Mouse (Mus musculus) thymus, adult 2 months (tissue): ENCODE measurements at regions not wholly inside any gene's neighbourhood (a gene's known extent, or its start where the extent isn't known, plus 50 kb on each side); places are given as distances from the start of the nearest gene placed in this dataset.

Experiments used
- DNase-seq: peaks from one replicate; pipeline ENCODE4 v3.0.0; 2021
- H3K27ac ChIP-seq: fragments of 200-500 bp; 2 replicates; pipeline ENCODE4 v1.5.1; 2012; ENCODE audit warnings: low read length, control low read depth; ENCODE audit not compliant: control insufficient read depth, insufficient read depth
- H3K27me3 ChIP-seq: fragments of 200-500 bp; 2 replicates; pipeline ENCODE4 v1.6.1; 2012; ENCODE audit warnings: mild to moderate bottlenecking, low read length, moderate library complexity, mixed read lengths; ENCODE audit not compliant: control insufficient read depth, insufficient read depth
- H3K36me3 ChIP-seq: fragments of 200-500 bp; 2 replicates; pipeline ENCODE4 v1.6.1; 2012; ENCODE audit warnings: mild to moderate bottlenecking, low read length, moderate library complexity; ENCODE audit not compliant: control insufficient read depth, insufficient read depth
- H3K4me1 ChIP-seq: fragments of 200-500 bp; replicated peaks from 2 replicates; pipeline ENCODE4 v1.6.1; 2012; ENCODE audit warnings: low read length; ENCODE audit not compliant: control insufficient read depth, insufficient read depth
- H3K4me3 ChIP-seq: fragments of 200-500 bp; 2 replicates; pipeline ENCODE4 v1.5.1; 2012; ENCODE audit warnings: mild to moderate bottlenecking, low read length, control low read depth, moderate library complexity; ENCODE audit not compliant: control insufficient read depth, insufficient read depth
- CTCF ChIP-seq: fragments of 200-500 bp; IDR thresholded peaks from 2 replicates; pipeline ENCODE4 v1.5.1; 2012; ENCODE audit warnings: mild to moderate bottlenecking, control low read depth, low read length, moderate library complexity, borderline replicate concordance; ENCODE audit not compliant: control insufficient read depth, poor library complexity, insufficient read depth; ENCODE audit errors: extremely low read depth
- POLR2A ChIP-seq: fragments of 200-500 bp; IDR thresholded peaks from 2 replicates; pipeline ENCODE4 v1.6.1; 2012; ENCODE audit warnings: mild to moderate bottlenecking, low read length, control low read depth, moderate library complexity; ENCODE audit not compliant: control insufficient read depth, poor library complexity, insufficient read depth; ENCODE audit errors: extremely low read depth
- WGBS: fragments of 180-500 bp; shearing (Covaris S2); methylation state at CpG from one replicate; pipeline ENCODE4 v1.1.7; 2018; 5-methylcytosine and 5-hydroxymethylcytosine counted together

GRCm38 (mm10) chr2:117444671-117445070, 101.9 kb upstream of the Rasgrp1 start:
- no peaks in the 10 kb centered on the region for H3K27me3 ChIP-seq
- TF ChIP-seq CTCF (peak; percentile 82; the same call in 1 of the 2 replicates), POLR2A (no peak)
- H3K4me1 ChIP-seq = peaks cover 36% of the 10 kb centered on the region
- no peak overlapping the region for H3K4me3 ChIP-seq
- no peak overlapping the region for H3K27ac ChIP-seq
- H3K36me3 ChIP-seq = no peaks in the 10 kb centered on the region
- DNase-seq = peak; percentile 82
- WGBS = 34% methylated on average over 5 of the region's 5 CpGs

- WGBS = 5% methylated on average over 4 of the region's 4 CpGs
- peak; percentile 82 for DNase-seq
- H3K4me3 ChIP-seq = no peak overlapping the region
- H3K27ac ChIP-seq = peak overlapping the region; percentile 87
- no peaks in the 10 kb centered on the region for H3K27me3 ChIP-seq
- TF ChIP-seq POLR2A = no peak
- no peak for TF ChIP-seq CTCF
- H3K4me1 ChIP-seq = peaks cover 22% of the 10 kb centered on the region
- H3K36me3 ChIP-seq = no peaks in the 10 kb centered on the region
These were observed 104.1 kb upstream of the Rasgrp1 start for GRCm38 (mm10) chr2:117446876-117447275.

DNA sequence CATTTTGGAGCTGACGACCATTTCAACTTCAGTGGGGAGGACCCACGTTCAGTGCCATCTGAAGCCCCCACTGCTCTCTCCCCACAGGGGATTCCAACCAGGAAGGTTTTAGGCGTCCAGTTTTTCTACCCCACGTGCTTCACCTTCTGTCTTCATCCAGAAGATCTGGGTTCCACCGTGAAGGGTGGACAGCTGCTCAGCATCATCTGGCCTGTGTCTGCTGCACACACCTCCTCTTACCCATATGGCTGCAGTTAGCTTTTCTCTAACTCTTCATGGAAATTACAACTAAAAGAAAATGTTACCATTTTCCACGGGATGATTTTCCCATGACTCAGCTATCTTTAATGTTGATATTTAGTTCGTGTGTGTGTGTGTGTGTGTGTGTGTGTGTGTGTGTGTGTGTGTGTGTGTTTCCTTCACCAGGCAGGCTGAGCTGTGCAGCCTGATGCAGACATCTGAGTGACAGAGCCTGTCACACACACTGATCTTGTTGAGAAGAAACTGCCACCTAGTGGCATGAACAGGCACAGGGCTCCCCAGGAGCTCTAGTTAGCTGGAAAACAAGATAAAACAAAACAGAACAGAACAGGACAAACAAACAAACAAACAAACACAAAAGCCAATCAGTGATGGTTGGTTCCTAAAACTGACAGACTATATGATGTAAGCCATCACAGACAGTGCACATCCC, 107.5 kb upstream of the Rasgrp1 start:
- Histone ChIP-seq H3K4me3 (no peak overlapping the region), H3K4me1 (peaks cover 18% of the 10 kb centered on the region), H3K27ac (no peak overlapping the region), H3K36me3 (no peaks in the 10 kb centered on the region), H3K27me3 (no peaks in the 10 kb centered on the region)
- WGBS = 64% methylated on average over 7 of the region's 7 CpGs
- DNase-seq = peak; percentile 75
- TF ChIP-seq POLR2A (no peak), CTCF (peak; percentile 53; the same call in 1 of the 2 replicates)

DNA sequence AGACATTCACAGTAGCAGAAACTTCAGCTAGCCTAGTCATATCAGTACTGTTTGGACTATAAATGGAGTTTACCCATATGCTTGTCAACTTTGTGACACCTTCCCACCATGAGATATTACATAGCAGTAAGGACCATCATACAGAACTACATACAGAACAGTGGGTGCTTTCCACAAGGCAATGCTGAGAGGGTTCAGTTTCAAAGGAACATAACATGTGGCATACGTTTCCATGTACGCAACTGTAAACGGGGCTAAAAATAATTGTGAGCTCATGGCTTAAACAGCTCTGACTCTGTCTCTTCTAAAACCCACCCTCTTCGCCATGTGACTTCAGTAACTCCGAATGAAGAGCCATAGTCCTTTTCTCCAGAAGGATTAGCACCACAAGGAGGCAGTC, 109.0 kb upstream of the Rasgrp1 start:
- 88% methylated on average over 5 of the region's 5 CpGs for WGBS
- Histone ChIP-seq H3K27me3 (no peaks in the 10 kb centered on the region), H3K27ac (no peak overlapping the region), H3K36me3 (no peaks in the 10 kb centered on the region), H3K4me3 (no peak overlapping the region), H3K4me1 (peaks cover 9% of the 10 kb centered on the region)
- TF ChIP-seq CTCF (no peak), POLR2A (no peak)
- DNase-seq = no peak

GRCm38 (mm10) chr2:117455021-117455739, 112.4 kb upstream of the Rasgrp1 start:
- no peaks in the 10 kb centered on the region; the same call in 1 of the 2 replicates for H3K4me1 ChIP-seq
- H3K27ac ChIP-seq = no peak overlapping the region
- no peak for DNase-seq
- TF ChIP-seq POLR2A (no peak), CTCF (no peak)
- no peaks in the 10 kb centered on the region for H3K27me3 ChIP-seq
- H3K4me3 ChIP-seq = no peak overlapping the region
- H3K36me3 ChIP-seq = no peaks in the 10 kb centered on the region
- WGBS = 91% methylated on average over 4 of the region's 4 CpGs

GRCm38 (mm10) chr2:117455740-117456455, 113.1 kb upstream of the Rasgrp1 start:
- Histone ChIP-seq H3K4me3 (no peak overlapping the region), H3K36me3 (no peaks in the 10 kb centered on the region), H3K27me3 (no peaks in the 10 kb centered on the region), H3K27ac (no peak overlapping the region), H3K4me1 (no peaks in the 10 kb centered on the region)
- TF ChIP-seq CTCF (no peak), POLR2A (no peak)
- 91% methylated on average over 7 of the region's 7 CpGs for WGBS
- no peak for DNase-seq
